Mouse (Mus musculus) ES-Bruce4 (cell line): ENCODE measurements around the gene Pate4.
A peak's percentile ranks its signal among the peaks of the same experiment; 100 is the strongest.

Experiments used
- CTCF ChIP-seq: IDR thresholded peaks from one replicate; pipeline ENCODE4 v1.8.1; 2011; ENCODE audit warnings: low read depth, low read length
- EP300 ChIP-seq: IDR thresholded peaks from 2 replicates; pipeline ENCODE4 v1.6.1; 2011; ENCODE audit warnings: low read depth, low read length; ENCODE audit not compliant: insufficient read depth
- POLR2A ChIP-seq: IDR thresholded peaks from one replicate; pipeline ENCODE4 v1.8.1; 2011; ENCODE audit warnings: low read length; ENCODE audit not compliant: insufficient read depth

GRCm38 (mm10) chr9:35569571-35570534, 41.9 kb downstream of the Pate4 start, which contains the start of the genes Pate2 and Hyls1:
- TF ChIP-seq CTCF (no peak), POLR2A (peak; percentile 48), EP300 (no peak)
